Mouse (Mus musculus): ENCODE data around the gene Ncor2.

Gene Ncor2

GRCm38 (mm10) chr5:125124002-125124401 is 55.0 kb downstream of the Ncor2 start:
- no peak for DNase-seq

DNA sequence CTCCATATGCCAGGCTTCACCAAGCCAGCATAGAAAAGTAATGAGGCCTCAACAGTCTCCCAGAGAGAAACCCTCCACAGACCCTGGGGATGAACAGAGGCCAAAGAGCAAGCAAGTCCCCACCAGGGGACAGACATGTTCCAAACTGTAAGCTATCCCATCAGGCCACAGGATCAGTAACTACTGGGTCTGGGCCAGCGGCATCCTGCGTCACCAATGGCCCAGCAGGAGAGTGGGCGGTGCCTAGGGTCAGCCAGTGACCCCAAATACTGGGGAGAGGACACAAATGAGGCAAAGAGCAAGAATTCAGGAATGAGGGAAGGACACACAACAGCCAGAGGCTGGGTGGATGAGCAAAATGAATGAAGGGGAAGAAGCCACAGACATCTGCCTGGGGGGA is 55.8 kb downstream of the Ncor2 start:
- DNase-seq, result no peak

- no peak for DNase-seq
These were observed 56.5 kb downstream of the Ncor2 start for GRCm38 (mm10) chr5:125122546-125122945.

- no peak for DNase-seq
These were observed 57.0 kb downstream of the Ncor2 start for GRCm38 (mm10) chr5:125122049-125122448.

GRCm38 (mm10) chr5:125120517-125121303 is 58.3 kb downstream of the Ncor2 start:
- DNase-seq, result no peak

DNA sequence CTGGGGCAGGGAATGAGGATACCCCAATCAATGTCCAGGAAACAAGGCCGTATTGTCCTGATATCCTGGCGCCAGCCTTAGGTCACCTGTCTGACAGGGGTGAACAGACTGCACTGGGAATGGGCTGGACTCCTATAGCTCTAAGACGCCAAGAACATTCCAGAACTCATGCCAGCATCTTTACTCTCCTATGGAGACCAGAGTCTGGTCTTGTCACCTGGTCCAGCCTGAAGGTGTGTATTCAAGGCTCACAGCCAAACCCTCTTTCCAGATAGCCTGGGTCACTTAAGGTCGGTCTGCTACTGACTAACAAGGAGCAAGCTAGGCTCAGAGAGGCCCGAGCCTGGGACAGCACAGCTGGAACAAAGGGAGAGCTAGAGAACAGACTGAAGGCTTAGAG is 61.8 kb downstream of the Ncor2 start:
- no peak for DNase-seq

GRCm38 (mm10) chr5:125113029-125113428 is 66.0 kb downstream of the Ncor2 start:
- no peak for DNase-seq

GRCm38 (mm10) chr5:125112588-125112987 is 66.4 kb downstream of the Ncor2 start:
- no peak for DNase-seq

- no peak for DNase-seq
These were observed 67.9 kb downstream of the Ncor2 start for GRCm38 (mm10) chr5:125111137-125111536.

DNA sequence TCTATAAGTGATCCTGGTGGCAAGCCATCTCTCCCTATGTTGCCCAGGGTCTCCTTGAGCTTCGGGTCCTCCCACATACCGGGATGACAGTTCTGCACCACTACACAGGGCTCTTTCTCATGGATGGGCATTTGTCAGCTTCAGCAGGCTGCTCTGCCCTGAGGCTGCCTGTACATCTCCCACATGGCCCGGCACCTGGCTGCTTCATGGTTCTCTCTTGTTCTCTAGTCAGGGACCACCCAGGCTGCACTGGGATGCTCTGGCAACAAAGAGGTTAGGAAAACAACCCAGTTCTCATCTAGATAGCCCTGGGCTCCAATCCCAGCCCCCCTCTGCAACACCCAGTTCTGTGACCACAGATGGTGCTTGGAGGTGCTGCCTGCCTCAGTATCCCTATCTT is 68.3 kb downstream of the Ncor2 start:
- no peak for DNase-seq

- no peak for DNase-seq
These were observed 68.8 kb downstream of the Ncor2 start for GRCm38 (mm10) chr5:125110196-125110595.

DNA sequence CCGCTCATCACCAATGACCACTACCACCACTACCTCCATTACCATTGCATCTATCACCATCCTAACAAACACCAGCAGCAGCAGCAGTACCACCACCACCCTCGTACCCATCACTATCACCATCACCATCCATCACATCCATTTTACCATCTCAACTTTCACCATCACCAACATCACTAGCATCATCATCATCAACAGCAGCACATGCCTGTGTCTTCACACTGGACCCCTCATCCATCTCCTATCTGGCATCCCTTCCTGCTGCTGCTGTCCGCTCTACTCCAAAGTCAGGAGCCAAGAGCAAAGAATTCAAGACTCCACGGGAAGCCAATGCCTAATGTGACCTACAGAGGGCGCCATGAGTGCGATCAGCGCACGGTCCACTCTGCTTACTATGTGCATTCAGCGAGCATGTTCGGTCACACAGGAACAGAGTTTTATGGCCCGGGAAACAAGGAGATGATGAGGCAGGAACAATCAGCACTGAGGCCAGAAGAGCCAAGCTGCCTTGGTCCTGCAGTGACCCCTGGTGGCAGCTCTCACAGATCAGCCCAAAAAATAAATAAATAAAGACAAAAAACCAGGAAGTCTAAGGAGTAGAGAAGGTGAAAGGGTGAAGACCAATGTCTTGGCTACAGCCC is 71.9 kb downstream of the Ncor2 start:
- DNase-seq, result peak in 1 of 2 experiments; percentile 33

GRCm38 (mm10) chr5:125106191-125106590 is 72.8 kb downstream of the Ncor2 start:
- DNase-seq, result peak; percentile 55 to 62

DNA sequence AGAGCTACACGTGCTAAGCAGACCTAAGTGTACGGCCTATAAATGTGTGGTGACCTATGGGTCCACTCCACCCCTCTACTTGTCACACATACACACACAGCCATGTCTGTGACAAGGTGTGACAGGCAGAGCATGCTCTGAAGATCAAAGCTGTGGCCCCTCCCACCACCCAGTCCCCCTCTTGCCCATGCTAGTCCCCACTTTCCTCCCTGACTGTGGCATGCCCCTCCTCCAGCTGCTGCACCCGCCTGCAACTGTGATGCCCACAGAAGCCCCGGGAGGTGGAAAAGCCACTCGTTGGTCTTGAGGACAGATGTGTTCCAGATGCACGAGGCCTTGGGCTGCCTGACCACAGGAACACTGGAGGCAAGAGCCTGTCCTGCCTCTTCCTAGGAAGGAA is 74.2 kb downstream of the Ncor2 start:
- DNase-seq, result no peak

- no peak for DNase-seq
These were observed 75.6 kb downstream of the Ncor2 start for GRCm38 (mm10) chr5:125103396-125103795.

- no peak for DNase-seq
These were observed 76.1 kb downstream of the Ncor2 start for GRCm38 (mm10) chr5:125102907-125103306.

- no peak for DNase-seq
These were observed 76.7 kb downstream of the Ncor2 start for GRCm38 (mm10) chr5:125102352-125102751.

GRCm38 (mm10) chr5:125099785-125100350 is 79.2 kb downstream of the Ncor2 start:
- DNase-seq, result no peak

DNA sequence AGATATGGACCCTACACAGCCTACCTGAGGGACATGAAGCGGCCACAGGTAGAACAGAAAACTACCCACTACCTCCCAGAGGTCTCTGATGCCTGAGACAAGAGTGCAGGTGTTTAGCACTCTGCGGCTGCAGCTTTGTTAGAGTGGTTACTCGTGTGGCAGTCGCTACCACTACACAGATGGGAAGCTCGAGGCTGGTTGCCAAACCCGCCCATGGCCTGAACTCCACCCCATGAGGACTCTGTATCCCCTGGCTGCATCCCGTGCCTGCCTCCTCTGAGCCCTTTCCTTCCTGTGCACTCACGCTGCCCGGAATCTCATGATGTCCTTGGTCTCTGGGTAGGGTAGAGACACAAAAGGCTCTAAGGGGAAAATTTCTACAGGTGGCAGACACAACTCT is 80.3 kb downstream of the Ncor2 start:
- no peak for DNase-seq

- no peak for DNase-seq
These were observed 82.7 kb downstream of the Ncor2 start for GRCm38 (mm10) chr5:125096368-125096767.

DNA sequence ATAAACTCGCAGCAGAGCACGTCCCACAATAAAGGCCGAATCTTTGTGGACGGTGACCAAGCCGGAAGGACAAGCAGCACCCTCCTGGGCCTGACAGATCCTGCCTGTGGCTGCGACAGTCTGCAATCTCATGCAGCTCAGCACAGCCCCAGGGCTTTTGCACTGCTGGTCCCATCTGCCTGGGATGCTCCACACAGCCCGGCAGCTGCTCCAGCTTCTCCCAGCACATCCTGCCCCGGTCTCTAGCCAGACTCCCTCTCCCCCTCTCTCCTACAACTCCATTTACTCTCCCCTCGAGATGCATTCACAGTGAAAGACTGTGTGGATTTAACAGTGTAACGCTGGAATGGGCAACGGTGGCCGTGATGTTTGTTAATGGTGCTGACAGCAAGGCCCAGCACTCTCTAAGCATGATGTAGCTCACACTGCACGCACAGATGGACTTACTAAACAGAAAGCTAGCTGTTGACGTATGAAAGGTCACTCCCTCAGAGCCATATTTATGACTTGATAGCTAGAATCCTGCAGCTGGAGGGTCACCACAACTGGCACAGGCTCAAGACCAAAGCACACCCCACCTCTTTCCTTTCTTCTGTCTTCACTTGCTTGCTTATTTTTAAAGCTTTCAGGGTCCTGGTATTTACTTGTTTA is 83.4 kb downstream of the Ncor2 start:
- no peak for DNase-seq

DNA sequence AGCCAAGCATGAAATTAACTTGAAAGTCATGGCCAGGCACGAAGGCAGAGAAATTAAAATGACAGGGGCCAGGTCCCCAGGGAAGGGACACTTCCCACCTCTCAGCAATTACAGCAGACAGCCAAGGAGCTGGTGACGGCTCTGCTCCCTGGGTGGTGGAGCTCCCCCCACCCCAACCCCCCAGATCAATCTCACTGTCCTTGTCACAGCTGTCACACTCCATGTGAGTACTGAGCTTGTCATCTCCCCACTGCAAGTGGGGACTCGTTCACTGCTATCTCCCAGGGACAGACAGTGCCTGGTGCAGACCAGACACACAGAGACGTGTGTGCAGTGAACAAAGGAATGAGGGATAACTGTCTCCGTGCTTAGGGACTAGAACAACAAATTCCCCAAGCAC is 85.2 kb downstream of the Ncor2 start:
- no peak for DNase-seq

DNA sequence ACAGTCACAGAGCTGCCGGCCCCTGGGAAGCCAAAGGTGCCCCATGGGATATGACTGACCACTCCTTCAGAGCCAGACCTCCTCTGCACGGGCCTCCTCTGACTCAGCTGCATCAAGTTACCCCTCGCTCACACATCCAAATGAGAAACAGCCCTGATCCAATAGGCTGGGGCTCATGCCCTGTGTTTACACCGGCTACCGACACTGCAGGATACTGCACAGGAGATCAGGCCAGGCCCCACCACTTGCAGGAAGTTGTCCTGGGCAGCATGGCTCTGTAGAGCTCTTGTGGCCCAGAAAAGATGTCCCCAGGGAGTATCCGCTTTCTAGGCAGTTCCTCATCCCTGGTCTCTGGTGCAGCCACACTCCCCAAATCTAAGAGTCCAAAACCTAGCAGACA is 90.9 kb downstream of the Ncor2 start:
- DNase-seq, result no peak
